Mouse (Mus musculus) liver, embryonic 12.5 days (tissue): ENCODE measurements around the gene Nisch. TPM values are rescaled to one million over a fixed set of nuclear protein-coding genes. Genes with fewer than 3 reads are reported as not detected.
A peak's percentile ranks its signal among the peaks of the same experiment; 100 is the strongest.

Experiments
- ATAC-seq: fragments of 200-750 bp; cut with Nextera tagmentation; 2 replicates; pipeline ENCODE4 v1.8.0; 2017; ENCODE audit warnings: moderate number of reproducible peaks, mild to moderate bottlenecking, moderate library complexity
- H3K27ac ChIP-seq: fragments of 300-500 bp; sonication (generic); 2 replicates; pipeline ENCODE4 v1.5.1; 2016; ENCODE audit warnings: mild to moderate bottlenecking
- H3K27me3 ChIP-seq: fragments of 300-500 bp; sonication (generic); replicated peaks from 2 replicates; pipeline ENCODE4 v1.6.1; 2016; ENCODE audit warnings: mild to moderate bottlenecking, moderate library complexity
- H3K36me3 ChIP-seq: fragments of 300-500 bp; sonication (generic); 2 replicates; pipeline ENCODE4 v1.6.1; 2016; ENCODE audit warnings: mild to moderate bottlenecking, moderate library complexity
- H3K4me1 ChIP-seq: fragments of 300-500 bp; sonication (generic); 2 replicates; pipeline ENCODE4 v1.6.1; 2016
- H3K4me2 ChIP-seq: fragments of 300-500 bp; sonication (generic); 2 replicates; pipeline ENCODE4 v1.6.1; 2016; ENCODE audit warnings: mild to moderate bottlenecking, moderate library complexity
- H3K4me3 ChIP-seq: fragments of 300-500 bp; sonication (generic); 2 replicates; pipeline ENCODE4 v1.5.1; 2016; ENCODE audit warnings: mild to moderate bottlenecking, moderate library complexity
- H3K9ac ChIP-seq: fragments of 300-500 bp; sonication (generic); 2 replicates; pipeline ENCODE4 v1.6.1; 2016; ENCODE audit warnings: mild to moderate bottlenecking, moderate library complexity
- H3K9me3 ChIP-seq: fragments of 300-500 bp; sonication (generic); replicated peaks from 2 replicates; pipeline ENCODE4 v1.6.1; 2016; ENCODE audit warnings: mild to moderate bottlenecking, moderate library complexity
- WGBS: fragments of 180-500 bp; shearing (Covaris S2); methylation state at CpG from one replicate; pipeline ENCODE4 v1.1.7; 2016; ENCODE audit not compliant: insufficient replicate concordance; 5-methylcytosine and 5-hydroxymethylcytosine counted together
- polyA plus RNA-seq: library from polyadenylated mRNA; unstranded; fragments of >200 nt; fragmentation: Nextera tagmentation; extraction: Ambion mirVana; gene quantifications from 2 replicates; pipeline ENCODE4 v1.2.1, GENCODE M21; 2016

The Nisch gene
- polyA plus RNA-seq, 1 experiment from 2014 or later = 151 TPM

DNA sequence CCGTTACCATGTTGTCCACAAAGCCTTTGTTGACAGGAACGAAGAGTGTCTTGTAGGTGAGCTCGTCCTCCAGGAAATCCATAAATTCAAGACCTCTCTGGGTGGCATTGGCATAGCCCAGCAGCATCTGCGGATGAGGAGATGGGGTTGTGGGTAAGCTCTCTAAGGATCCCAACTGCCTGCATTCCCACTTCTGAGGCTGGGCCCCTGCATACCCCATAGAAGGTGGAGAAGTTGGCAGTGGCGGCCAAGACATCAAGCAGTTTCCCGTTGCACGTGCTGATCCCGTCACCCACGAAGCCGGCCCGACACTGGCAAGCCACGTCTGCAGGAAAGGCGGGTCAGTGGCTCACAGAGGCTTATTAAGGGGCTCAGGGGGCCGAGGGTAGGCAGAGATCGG, 76.6 kb downstream of the Nisch start:
- Histone ChIP-seq H3K4me3 (no peak overlapping the region), H3K9ac (no peak overlapping the region), H3K9me3 (peaks cover 8% of the 10 kb centered on the region; the same call in 1 of the 2 replicates), H3K27me3 (no peaks in the 10 kb centered on the region), H3K27ac (no peak overlapping the region), H3K4me1 (no peaks in the 10 kb centered on the region), H3K4me2 (no peak overlapping the region), H3K36me3 (peaks cover 87% of the 10 kb centered on the region)
- 83% methylated on average over 15 of the region's 15 CpGs for WGBS
- no peak for ATAC-seq

DNA sequence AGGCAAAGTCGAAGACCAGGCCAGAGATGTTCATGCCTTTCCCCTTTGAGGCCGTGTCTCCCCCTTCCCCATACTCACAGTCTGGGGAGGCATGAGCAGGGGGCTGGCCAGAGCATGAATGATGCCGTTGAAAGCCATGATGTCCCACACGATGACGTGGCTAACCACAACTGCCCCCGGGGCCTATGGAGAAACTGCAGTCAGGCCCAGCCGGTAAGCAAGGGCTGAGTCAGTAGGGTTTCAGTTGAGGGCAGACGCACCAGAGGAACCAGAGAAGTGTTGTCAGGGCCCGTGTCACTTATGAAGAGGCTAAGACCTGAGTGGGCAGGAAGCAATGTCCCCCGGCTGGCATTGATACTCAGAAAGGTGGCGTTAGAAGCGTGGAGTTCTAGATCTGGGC, 77.1 kb downstream of the Nisch start:
- Histone ChIP-seq H3K27me3 (no peaks in the 10 kb centered on the region), H3K9me3 (peaks cover 8% of the 10 kb centered on the region; the same call in 1 of the 2 replicates), H3K4me3 (no peak overlapping the region), H3K9ac (no peak overlapping the region), H3K36me3 (peaks cover 92% of the 10 kb centered on the region), H3K4me1 (no peaks in the 10 kb centered on the region), H3K27ac (no peak overlapping the region), H3K4me2 (no peak overlapping the region)
- no peak for ATAC-seq
- 47% methylated on average over 12 of the region's 12 CpGs for WGBS

DNA sequence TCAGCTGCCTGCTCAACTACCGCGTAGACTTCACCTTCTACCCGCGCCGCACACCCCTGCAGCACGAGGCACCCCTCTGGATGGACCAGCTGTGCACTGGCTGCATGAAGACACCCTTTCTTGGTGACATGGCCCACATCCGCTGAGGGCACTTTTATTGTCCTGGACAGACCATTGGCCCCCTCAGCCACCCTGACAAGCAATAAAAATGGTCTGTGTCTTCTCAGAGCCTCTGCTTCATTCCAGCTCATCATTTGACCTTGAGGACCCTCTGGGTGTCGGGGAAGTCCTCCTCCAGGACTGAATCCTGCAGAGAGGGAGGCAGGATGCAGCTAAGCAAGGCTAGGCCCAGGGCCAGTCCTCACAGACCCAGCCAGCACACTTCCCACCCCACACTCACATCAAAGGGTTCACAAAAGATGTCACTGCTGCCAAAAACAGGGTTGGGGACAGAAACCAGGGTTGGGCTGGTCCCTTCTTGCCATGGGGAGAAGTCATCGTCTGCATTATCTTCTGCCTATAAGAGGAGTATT, 77.8 kb downstream of the Nisch start:
- no peak for ATAC-seq
- Histone ChIP-seq H3K27ac (no peak overlapping the region), H3K4me2 (no peak overlapping the region), H3K4me3 (no peak overlapping the region), H3K27me3 (no peaks in the 10 kb centered on the region), H3K9ac (no peak overlapping the region), H3K36me3 (peaks cover 99% of the 10 kb centered on the region), H3K9me3 (peaks cover 8% of the 10 kb centered on the region; the same call in 1 of the 2 replicates), H3K4me1 (no peaks in the 10 kb centered on the region)
- WGBS = 82% methylated on average over 9 of the region's 9 CpGs

DNA sequence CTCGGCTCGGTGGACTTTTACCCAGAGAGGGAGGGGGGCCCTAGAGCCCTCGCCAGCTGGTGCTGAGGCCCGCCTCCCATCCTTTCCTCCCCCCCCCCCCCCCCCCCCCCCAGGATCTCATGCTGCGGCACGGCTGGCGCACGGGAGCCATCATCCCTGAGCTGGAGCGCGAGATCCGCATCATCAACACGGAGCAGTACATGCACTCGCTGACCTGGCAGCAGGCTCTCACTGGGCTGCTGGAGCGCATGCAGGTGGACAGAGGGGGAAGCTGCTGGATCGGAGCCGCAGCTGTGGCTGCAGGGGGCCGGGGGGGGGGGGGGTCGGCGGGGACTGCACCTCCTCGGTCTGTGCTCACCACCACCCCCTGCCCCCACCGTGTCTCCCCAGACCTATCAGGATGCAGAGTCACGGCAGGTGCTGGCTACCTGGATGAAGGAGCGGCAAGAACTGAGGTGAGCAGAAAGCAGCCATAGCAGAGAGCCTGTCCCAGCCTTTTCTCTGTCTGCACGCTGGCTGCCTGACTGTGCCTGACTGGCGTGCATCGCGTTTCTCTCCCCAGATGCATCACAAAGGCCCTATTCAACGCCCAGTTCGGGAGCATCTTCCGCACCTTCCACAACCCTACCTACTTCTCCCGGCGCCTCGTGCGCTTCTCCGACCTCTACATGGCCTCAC, 78.4 kb downstream of the Nisch start:
- Histone ChIP-seq H3K27me3 (no peaks in the 10 kb centered on the region), H3K9ac (no peak overlapping the region), H3K27ac (no peak overlapping the region), H3K4me2 (no peak overlapping the region), H3K9me3 (peaks cover 8% of the 10 kb centered on the region; the same call in 1 of the 2 replicates), H3K4me3 (no peak overlapping the region), H3K4me1 (peaks cover 5% of the 10 kb centered on the region), H3K36me3 (peaks cover 99% of the 10 kb centered on the region)
- whole genome bisulfite sequencing = 83% methylated on average over 24 of the region's 35 CpGs
- no peak for ATAC-seq

DNA sequence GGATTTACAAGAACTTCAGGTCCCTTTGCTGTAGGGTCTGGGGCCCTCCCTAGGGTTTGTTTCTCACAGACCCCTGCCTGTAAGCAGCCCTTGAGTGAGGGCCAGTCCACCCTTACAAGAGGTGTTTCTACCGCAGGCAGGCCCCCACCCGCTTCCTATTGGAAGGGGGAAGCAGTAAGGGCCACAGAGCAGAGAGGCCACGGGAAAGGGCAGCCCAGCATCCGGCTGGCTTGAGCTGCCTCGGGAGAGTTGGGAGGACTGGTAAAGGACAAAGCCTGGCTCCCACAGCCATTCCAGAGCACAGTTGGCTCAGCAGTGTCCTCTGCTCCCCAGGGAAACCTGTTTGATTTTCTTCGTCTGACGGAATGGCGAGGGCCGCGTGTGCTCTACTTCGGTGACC, 79.0 kb downstream of the Nisch start:
- H3K36me3 ChIP-seq = peaks cover 98% of the 10 kb centered on the region
- H3K4me3 ChIP-seq = no peak overlapping the region
- H3K9me3 ChIP-seq = peaks cover 8% of the 10 kb centered on the region; the same call in 1 of the 2 replicates
- WGBS = 74% methylated on average over 11 of the region's 11 CpGs
- no peak overlapping the region for H3K27ac ChIP-seq
- H3K27me3 ChIP-seq = no peaks in the 10 kb centered on the region
- H3K4me2 ChIP-seq = no peak overlapping the region
- peaks cover 11% of the 10 kb centered on the region for H3K4me1 ChIP-seq
- no peak overlapping the region for H3K9ac ChIP-seq
- ATAC-seq = no peak

DNA sequence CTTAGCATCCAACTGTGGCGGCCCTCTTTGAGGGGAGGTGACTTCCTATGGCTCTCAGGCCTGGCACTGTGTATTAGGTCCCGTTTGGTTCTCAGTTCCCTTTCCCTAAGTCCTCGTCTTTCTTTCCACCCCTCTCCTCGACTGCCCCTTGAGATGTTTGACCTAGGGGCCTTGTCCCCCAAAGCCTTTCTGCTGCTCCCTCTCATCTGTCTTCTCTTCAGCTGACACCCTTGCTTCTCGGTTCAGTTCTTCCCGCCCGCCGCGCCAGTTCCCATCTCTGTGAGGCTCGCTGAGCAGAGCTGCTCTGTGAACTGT, 79.5 kb downstream of the Nisch start:
- Histone ChIP-seq H3K4me3 (no peak overlapping the region), H3K9me3 (peaks cover 4% of the 10 kb centered on the region; the same call in 1 of the 2 replicates), H3K36me3 (peaks cover 93% of the 10 kb centered on the region), H3K27ac (no peak overlapping the region), H3K9ac (no peak overlapping the region), H3K4me2 (no peak overlapping the region), H3K27me3 (no peaks in the 10 kb centered on the region), H3K4me1 (peaks cover 17% of the 10 kb centered on the region)
- WGBS = 77% methylated on average over 10 of the region's 10 CpGs
- no peak for ATAC-seq

DNA sequence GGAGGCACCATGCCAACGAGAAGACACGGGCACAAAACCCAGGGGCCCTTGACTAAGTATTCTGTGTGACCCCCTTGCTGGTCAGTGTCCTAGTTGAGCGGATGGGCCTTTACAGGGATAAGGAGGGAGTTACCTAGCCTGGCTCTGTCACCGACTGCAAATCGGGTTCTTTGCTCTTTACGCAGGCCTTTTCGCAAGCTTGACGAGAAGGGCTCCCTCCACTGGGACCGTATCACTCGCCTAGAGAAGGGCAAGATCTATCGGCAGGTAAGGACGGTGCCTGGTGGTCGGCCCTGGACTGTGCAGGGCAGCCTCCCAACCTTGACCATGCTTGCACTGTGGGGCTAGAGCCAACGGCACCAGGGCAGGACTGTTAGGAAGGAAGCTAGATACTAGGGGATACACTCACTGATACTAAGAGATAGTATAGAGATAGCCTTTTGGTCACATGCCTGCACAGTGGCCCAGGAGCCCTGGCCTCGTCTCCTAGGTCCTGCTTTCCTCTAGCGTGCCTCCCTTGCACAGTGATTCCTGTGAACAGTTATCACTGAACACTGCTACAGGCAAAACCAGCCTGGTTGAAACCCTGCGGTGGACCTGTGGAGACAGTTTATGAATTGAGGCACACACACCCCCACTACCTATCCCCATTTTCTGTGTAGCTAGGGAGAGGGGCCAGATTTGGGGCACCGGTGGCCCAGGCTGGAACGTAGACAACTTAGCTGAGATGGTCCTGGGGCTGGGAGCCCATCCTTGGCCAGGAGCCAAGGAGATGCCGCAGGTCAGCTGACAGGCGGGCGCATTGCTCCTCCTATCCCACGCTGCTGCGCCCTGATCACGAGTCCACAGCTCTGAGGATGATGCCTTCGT, 80.1 kb downstream of the Nisch start:
- Histone ChIP-seq H3K27ac (no peak overlapping the region), H3K9ac (no peak overlapping the region), H3K4me3 (no peak overlapping the region), H3K9me3 (no peaks in the 10 kb centered on the region), H3K4me1 (peaks cover 22% of the 10 kb centered on the region), H3K36me3 (peaks cover 87% of the 10 kb centered on the region), H3K4me2 (no peak overlapping the region), H3K27me3 (no peaks in the 10 kb centered on the region)
- WGBS = 84% methylated on average over 26 of the region's 26 CpGs
- no peak for ATAC-seq

DNA sequence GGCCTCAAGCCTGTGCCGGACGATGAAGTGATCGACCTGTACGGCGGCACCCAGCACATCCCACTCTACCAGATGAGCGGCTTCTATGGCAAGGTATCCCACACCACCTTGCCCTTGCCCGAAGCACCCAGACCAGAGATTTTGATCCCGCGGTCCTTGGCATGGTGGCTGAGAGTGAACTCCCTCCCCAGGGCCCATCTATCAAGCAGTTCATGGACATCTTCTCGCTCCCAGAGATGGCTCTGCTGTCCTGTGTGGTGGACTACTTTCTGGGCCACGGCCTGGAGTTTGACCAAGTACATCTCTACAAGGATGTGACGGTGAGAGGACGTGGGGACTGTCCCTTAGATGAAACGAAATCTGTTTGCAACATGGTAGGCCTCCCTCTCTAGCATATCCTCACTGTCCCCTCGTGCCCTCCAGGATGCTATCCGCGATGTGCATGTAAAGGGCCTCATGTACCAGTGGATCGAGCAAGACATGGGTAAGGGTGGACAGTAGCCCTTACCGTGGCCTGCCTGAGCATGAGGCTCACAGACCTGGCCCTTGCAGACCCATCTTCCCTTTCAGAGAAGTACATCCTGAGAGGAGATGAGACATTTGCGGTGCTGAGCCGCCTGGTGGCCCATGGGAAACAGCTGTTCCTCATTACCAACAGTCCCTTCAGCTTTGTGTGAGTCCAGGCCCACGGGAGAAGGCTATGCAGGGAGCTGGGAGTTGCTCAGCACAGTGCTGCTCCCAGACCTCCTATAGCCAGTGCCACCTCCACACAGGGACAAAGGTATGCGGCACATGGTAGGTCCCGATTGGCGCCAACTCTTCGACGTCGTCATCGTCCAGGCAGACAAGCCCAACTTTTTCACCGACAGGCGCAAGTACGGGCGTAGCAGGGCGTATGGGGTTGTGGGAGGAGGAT, 81.0 kb downstream of the Nisch start:
- 89% methylated on average over 34 of the region's 34 CpGs for WGBS
- Histone ChIP-seq H3K36me3 (peaks cover 78% of the 10 kb centered on the region), H3K4me2 (no peak overlapping the region), H3K9me3 (no peaks in the 10 kb centered on the region), H3K4me3 (no peak overlapping the region), H3K27ac (no peak overlapping the region), H3K9ac (no peak overlapping the region), H3K27me3 (no peaks in the 10 kb centered on the region), H3K4me1 (peaks cover 26% of the 10 kb centered on the region)
- no peak for ATAC-seq

DNA sequence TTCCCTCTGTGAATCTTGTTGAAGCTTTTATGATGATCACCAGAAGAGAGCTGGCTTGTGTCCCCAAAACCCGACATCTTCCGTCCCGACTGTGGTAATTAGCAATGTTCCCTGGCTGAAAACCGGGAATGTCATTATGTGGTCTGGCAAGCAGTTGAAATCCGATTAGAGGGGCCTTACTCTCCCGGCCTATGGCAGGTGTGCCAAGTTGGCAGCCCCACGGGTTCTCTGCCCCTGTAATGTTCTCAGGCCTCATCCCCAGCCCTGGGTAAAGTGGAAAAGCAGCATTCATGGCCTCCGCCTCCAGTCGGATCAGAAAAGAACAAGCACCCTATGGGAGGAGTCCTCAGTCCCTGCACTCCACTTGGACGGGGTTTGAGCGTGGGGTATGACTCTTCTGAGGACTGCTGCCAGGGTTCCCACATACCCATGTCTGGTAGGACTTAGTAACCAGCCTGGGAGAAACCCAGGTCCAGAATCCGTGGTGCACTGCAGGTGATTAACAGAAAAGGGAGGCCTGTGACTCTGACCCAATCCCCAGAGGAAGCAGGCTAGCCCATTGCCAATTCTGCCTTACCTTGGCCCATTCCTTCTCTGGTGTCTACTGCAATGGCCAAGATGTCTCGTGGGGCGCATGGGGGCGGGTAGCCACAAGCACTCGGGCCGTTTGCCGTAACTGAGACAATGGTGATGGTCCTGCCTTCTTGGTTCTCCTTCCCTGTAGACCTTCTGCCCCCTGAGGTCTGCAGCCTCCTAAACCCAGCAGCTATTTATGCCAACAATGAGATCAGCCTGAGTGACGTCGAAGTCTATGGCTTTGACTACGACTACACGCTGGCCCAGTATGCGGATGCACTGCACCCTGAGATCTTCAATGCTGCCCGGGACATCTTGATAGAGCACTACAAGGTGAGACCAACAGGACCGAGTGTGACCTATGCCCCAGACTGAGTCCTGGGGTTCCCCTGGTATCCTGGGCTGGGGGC, 82.4 kb downstream of the Nisch start:
- H3K27me3 ChIP-seq = no peaks in the 10 kb centered on the region
- H3K9me3 ChIP-seq = no peaks in the 10 kb centered on the region
- WGBS = 84% methylated on average over 25 of the region's 25 CpGs
- H3K4me3 ChIP-seq = no peak overlapping the region
- H3K4me2 ChIP-seq = no peak overlapping the region
- no peak for ATAC-seq
- H3K27ac ChIP-seq = no peak overlapping the region
- no peak overlapping the region for H3K9ac ChIP-seq
- H3K4me1 ChIP-seq = peaks cover 40% of the 10 kb centered on the region
- peaks cover 63% of the 10 kb centered on the region for H3K36me3 ChIP-seq

DNA sequence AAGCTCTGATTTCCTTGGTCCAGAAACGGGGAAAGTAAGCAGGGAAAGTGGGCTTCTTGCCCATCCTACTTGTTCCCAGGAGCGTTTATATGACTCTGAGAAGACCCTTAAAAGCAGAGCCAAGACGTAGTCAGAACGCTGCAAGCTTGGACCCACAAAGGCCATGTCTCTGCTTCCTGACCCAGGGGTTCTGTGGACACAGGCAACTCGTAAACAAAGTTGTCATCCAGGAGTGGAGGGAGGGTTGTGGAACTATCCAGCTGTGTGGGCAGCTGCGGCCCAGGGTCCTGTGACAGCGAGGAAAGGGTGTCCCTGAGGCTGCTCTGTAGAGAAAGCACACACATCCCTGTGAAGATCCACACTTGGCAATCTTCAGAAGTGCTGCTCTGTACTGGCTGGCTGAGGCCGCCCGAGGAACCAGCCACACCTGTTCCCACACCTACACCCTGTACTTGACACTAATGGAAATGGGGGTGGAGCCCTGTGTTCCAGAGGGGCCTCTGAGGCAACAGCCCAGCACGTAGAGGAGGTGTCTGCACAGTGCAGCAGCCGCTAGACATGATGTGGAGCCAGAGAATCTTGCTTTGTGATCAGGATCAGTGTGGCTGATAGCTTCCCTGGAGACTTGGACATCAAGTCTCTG, 83.6 kb downstream of the Nisch start:
- peaks cover 52% of the 10 kb centered on the region for H3K36me3 ChIP-seq
- ATAC-seq = no peak
- H3K27ac ChIP-seq = peak overlapping the region; percentile 82; the same call in 1 of the 2 replicates
- peak overlapping the region; percentile 92; the same call in 1 of the 2 replicates for H3K4me3 ChIP-seq
- no peaks in the 10 kb centered on the region for H3K9me3 ChIP-seq
- H3K4me1 ChIP-seq = peaks cover 42% of the 10 kb centered on the region
- 67% methylated on average over 11 of the region's 11 CpGs for WGBS
- peak overlapping the region; percentile 99 for H3K4me2 ChIP-seq
- no peaks in the 10 kb centered on the region for H3K27me3 ChIP-seq
- 0 out of 2 replicates have a peak overlapping the region, but pooled peaks have one; percentile 6 for H3K9ac ChIP-seq
